Mouse (Mus musculus) liver, embryonic 14.5 days (tissue): ENCODE measurements at regions not wholly inside any gene's neighbourhood (a gene's known extent, or its start where the extent isn't known, plus 50 kb on each side); places are given as distances from the start of the nearest gene placed in this dataset.

Source experiments
- CTCF ChIP-seq: IDR thresholded peaks from 2 replicates; pipeline ENCODE4 v1.5.1; 2016; ENCODE audit warnings: antibody characterized with exemption, low read depth, control low read depth
- EP300 ChIP-seq: IDR thresholded peaks from 2 replicates; pipeline ENCODE4 v1.6.1; 2016; ENCODE audit warnings: antibody characterized with exemption, low read depth

DNA sequence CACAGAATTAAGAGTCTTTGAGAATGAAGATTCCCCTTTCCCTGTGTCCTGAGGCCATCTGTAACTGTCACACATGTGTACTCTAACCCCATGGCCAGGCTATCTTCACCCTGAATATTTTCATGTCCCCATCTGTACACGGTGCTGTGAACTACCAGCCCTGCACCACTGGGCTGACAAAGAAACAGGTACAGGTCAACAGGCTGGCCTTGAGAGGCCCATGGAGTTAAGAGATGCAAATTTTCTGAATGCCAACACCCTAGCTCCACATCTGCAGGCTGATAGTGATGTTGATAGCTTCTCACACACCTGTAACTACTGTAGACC is 159.8 kb upstream of the Nsun2 start:
- TF ChIP-seq CTCF: no peak
- TF ChIP-seq EP300: no peak
